In genomic region chr1:138614552-138615287, GRCm38 (mm10) we compare ENCODE assay signal across 12 mouse cellular contexts. TPM values are rescaled to one million over a fixed set of nuclear protein-coding genes. Genes with fewer than 3 reads are reported as not detected.
DNase-seq lines count a peak whose midpoint lies in the region; ATAC-seq and TF ChIP-seq lines count a peak whose summit lies in the region.
"Had no signal": no experiment of that assay in that cellular context is flagged by ENCODE, and none has a peak within 500 bp of the region (broad histone marks: within the 10 kb centered on the region; RNA-seq: fewer than 3 reads in every experiment).

No protein-coding gene starts in this region.

- no peaks in the 10 kb centered on the region for H3K27me3 ChIP-seq in spleen, adult 2 months (ENCODE audit: control insufficient read depth, insufficient read depth, low read length)
- H3K27me3 ChIP-seq in hindbrain, embryonic 14.5 days (ENCODE audit: control insufficient read depth, insufficient read depth, low read length) = no peaks in the 10 kb centered on the region

- DNase-seq in gastrocnemius, adult 2 months = no peak
- DNase-seq in gastrocnemius, postnatal 36 days = no peak
- DNase-seq in left cerebral cortex, adult 2 months (ENCODE audit: extremely low spot score in 1 of 2, low spot score in 2 of 2) = no peak
- DNase-seq in left cerebral cortex, postnatal 4 days = no peak
- peak; percentile 72 to 88 for DNase-seq in spleen, adult 2 months (ENCODE audit: low read depth in 1 of 2, low spot score in 2 of 2)
- no peak for DNase-seq in ovary, postnatal 10 days (ENCODE audit: low spot score)
- no peak for DNase-seq in hindbrain, embryonic 14.5 days (ENCODE audit: low spot score)
- DNase-seq: gastrocnemius, postnatal 14 days; lung, postnatal 14 days; right cerebral cortex, postnatal 25 days had no signal

- 16% methylated on average over 6 of the region's 6 CpGs for WGBS in spleen, adult 2 months
- WGBS in hindbrain, embryonic 14.5 days = 74% methylated on average over 6 of the region's 6 CpGs

- H3K4me1 ChIP-seq in cortical plate, adult 2 months (ENCODE audit: control insufficient read depth, insufficient read depth, low read length) = no peaks in the 10 kb centered on the region
- H3K4me1 ChIP-seq in spleen, adult 2 months (ENCODE audit: control insufficient read depth, insufficient read depth, insufficient read length) = peaks cover 23% of the 10 kb centered on the region
- peaks cover 7% of the 10 kb centered on the region; the same call in 1 of the 2 replicates for H3K4me1 ChIP-seq in hindbrain, embryonic 14.5 days (replicated peaks; ENCODE audit: control insufficient read depth, insufficient read depth, low read length)

- no peak for TF ChIP-seq POLR2A in cortical plate, adult 2 months (IDR thresholded peaks at IDR 0.05; ENCODE audit: extremely low read depth, insufficient read depth, low read length)
- TF ChIP-seq POLR2A in spleen, adult 2 months (IDR thresholded peaks at IDR 0.05; ENCODE audit: low read depth, low read length) = no peak; the same call in 1 of the 2 replicates

- no peak overlapping the region for H3K4me2 ChIP-seq in hindbrain, embryonic 14.5 days (replicated peaks)

- H3K9ac ChIP-seq in hindbrain, embryonic 14.5 days = no peak overlapping the region

- peak overlapping the region; percentile 49; the same call in 1 of the 2 replicates for H3K27ac ChIP-seq in gastrocnemius, adult 2 months
- H3K27ac ChIP-seq in left cerebral cortex, adult 2 months = peak overlapping the region; percentile 10; the same call in 1 of the 2 replicates
- H3K27ac ChIP-seq in cortical plate, adult 2 months (ENCODE audit: insufficient read depth, low read length) = peak overlapping the region; percentile 59
- H3K27ac ChIP-seq in spleen, adult 2 months (ENCODE audit: insufficient read depth, low read length) = peak overlapping the region; percentile 95
- no peak overlapping the region for H3K27ac ChIP-seq in hindbrain, embryonic 14.5 days

- intact Hi-C loops in gastrocnemius, adult 2 months (cut with DNase I) = loop anchor here (10.0 kb wide), 1 partner anchor 1990 kb away; the partner anchor contains the start of gene Zfp281
- intact Hi-C loops in gastrocnemius, postnatal 36 days (cut with DNase I) = loop anchor here (5.0 kb wide), 1 partner anchor 32 kb away; no protein-coding TSS in a partner anchor
- intact Hi-C loops in left cerebral cortex, adult 2 months (cut with DNase I) = loop anchor here (5.0 to 10.0 kb wide), 4 partner anchors 37 to 480 kb away; no protein-coding TSS in a partner anchor
- intact Hi-C loops in left cerebral cortex, postnatal 4 days (cut with DNase I) = loop anchor here (5.0 to 10.0 kb wide), 3 partner anchors 110 to 287 kb away; no protein-coding TSS in a partner anchor

- no peaks in the 10 kb centered on the region; the same call in 1 of the 2 replicates for H3K36me3 ChIP-seq in spleen, adult 2 months (ENCODE audit: control insufficient read depth, insufficient read depth, low read length)
- no peaks in the 10 kb centered on the region for H3K36me3 ChIP-seq in hindbrain, embryonic 14.5 days (replicated peaks; ENCODE audit: control insufficient read depth, insufficient read depth)

- 0 out of 2 replicates have a peak overlapping the region, but pooled peaks have one; percentile 11 for H3K4me3 ChIP-seq in gastrocnemius, adult 2 months
- no peak overlapping the region for H3K4me3 ChIP-seq in left cerebral cortex, adult 2 months
- no peak overlapping the region for H3K4me3 ChIP-seq in cortical plate, adult 2 months (ENCODE audit: insufficient read depth, low read length)
- 0 out of 2 replicates have a peak overlapping the region, but pooled peaks have one; percentile 7 for H3K4me3 ChIP-seq in spleen, adult 2 months (ENCODE audit: extremely low read depth, insufficient read depth, insufficient read length)
- no peak overlapping the region for H3K4me3 ChIP-seq in hindbrain, embryonic 14.5 days (replicated peaks; ENCODE audit: low read length)

- no peaks in the 10 kb centered on the region for H3K9me3 ChIP-seq in hindbrain, embryonic 14.5 days (ENCODE audit: control insufficient read depth, low read length)

- TF ChIP-seq CTCF in gastrocnemius, adult 2 months (IDR thresholded peaks at IDR 0.05) = no peak
- TF ChIP-seq CTCF in left cerebral cortex, adult 2 months (IDR thresholded peaks at IDR 0.05) = no peak
- TF ChIP-seq CTCF in cortical plate, adult 2 months (IDR thresholded peaks at IDR 0.05; ENCODE audit: extremely low read depth, insufficient read depth, low read length) = no peak
- no peak for TF ChIP-seq CTCF in spleen, adult 2 months (IDR thresholded peaks at IDR 0.05; ENCODE audit: extremely low read depth, insufficient read depth, insufficient read length, insufficient replicate concordance)

- ATAC-seq in hindbrain, embryonic 14.5 days (ENCODE audit: low FRiP score) = no peak
- ATAC-seq: hindbrain, embryonic 16.5 days had no signal

RNA-seq across cellular contexts. Expression of gene Nek7, which starts 5.2 kb away (rescaled TPM):
- total RNA-seq in gastrocnemius, adult 2 months (2021) = 100 to 1,000 TPM in 1 of 2 experiments, 10 to 100 TPM in 1; 97.8 to 113 TPM
- 10 to 100 TPM; 85.8 to 90.1 TPM for total RNA-seq in gastrocnemius, postnatal 36 days (2021)
- total RNA-seq in left cerebral cortex, adult 2 months (2021) = 10 to 100 TPM; 33.3 to 33.8 TPM
- 10 to 100 TPM; 10.2 to 11.5 TPM for total RNA-seq in left cerebral cortex, postnatal 4 days (2021)
- 24.2 and 25.2 TPM in 2 replicates for polyA plus RNA-seq in cortical plate, adult 2 months (2012; rRNA removed)
- polyA plus RNA-seq in spleen, adult 2 months (2012; rRNA removed) = 6.5 and 9.2 TPM in 2 replicates
- polyA plus RNA-seq in hindbrain, embryonic 14.5 days (2014; fragmentation: Nextera tagmentation; extraction: Ambion mirVana) = 12.4 and 14.9 TPM in 2 replicates

Comparison
In these comparisons a context has a peak if more than half of its experiments do, and no peak if none do; other contexts are left out.
1. DNase-seq: peak in spleen, adult 2 months (2 of 2); none in gastrocnemius, adult 2 months (single experiment), gastrocnemius, postnatal 36 days (0 of 2), left cerebral cortex, adult 2 months (0 of 2), left cerebral cortex, postnatal 4 days (single experiment), ovary, postnatal 10 days (single experiment) and hindbrain, embryonic 14.5 days (single experiment).
2. H3K4me3 ChIP-seq: peak in gastrocnemius, adult 2 months (single experiment) and spleen, adult 2 months (single experiment); none in left cerebral cortex, adult 2 months (single experiment), cortical plate, adult 2 months (single experiment) and hindbrain, embryonic 14.5 days (single experiment).